Mouse (Mus musculus) lung, postnatal 14 days (tissue): ENCODE data around the gene Rtn4.
"Not testable (repeated sequence)": the region's sequence is repeated elsewhere in the genome, so short reads cannot be mapped to it uniquely, and the experiment has no call there.

Experiments
- DNase-seq: peaks from one replicate; pipeline ENCODE4 v3.0.0; 2021

The Rtn4 gene

GRCm38 (mm10) chr11:29714789-29715188, 22.0 kb downstream of the Rtn4 start:
- DNase-seq, result peak; percentile 35

- no peak for DNase-seq
Measured at GRCm38 (mm10) chr11:29715499-29715898, 22.8 kb downstream of the Rtn4 start.

- DNase-seq, result peak; percentile 4
Measured at GRCm38 (mm10) chr11:29718541-29718940, 25.8 kb downstream of the Rtn4 start.

GRCm38 (mm10) chr11:29719597-29719996, 26.9 kb downstream of the Rtn4 start:
- DNase-seq, result no peak

GRCm38 (mm10) chr11:29724213-29724612, 31.5 kb downstream of the Rtn4 start:
- DNase-seq, result no peak

- no peak for DNase-seq
Measured at GRCm38 (mm10) chr11:29725167-29725566, 32.4 kb downstream of the Rtn4 start.

GRCm38 (mm10) chr11:29725610-29726009, 32.9 kb downstream of the Rtn4 start:
- DNase-seq, result no peak

GRCm38 (mm10) chr11:29727901-29728300, 35.2 kb downstream of the Rtn4 start:
- DNase-seq, result no peak

- DNase-seq, result no peak
Measured at GRCm38 (mm10) chr11:29739752-29740151, 47.0 kb downstream of the Rtn4 start.

- no peak for DNase-seq
Measured at GRCm38 (mm10) chr11:29744760-29745430, 52.1 kb downstream of the Rtn4 start.

GRCm38 (mm10) chr11:29745513-29745912, 52.8 kb downstream of the Rtn4 start:
- no peak for DNase-seq

- no peak for DNase-seq
Measured at GRCm38 (mm10) chr11:29746203-29746602, 53.5 kb downstream of the Rtn4 start.

- no peak for DNase-seq
Measured at GRCm38 (mm10) chr11:29747365-29747764, 54.6 kb downstream of the Rtn4 start.

- DNase-seq, result no peak
Measured at GRCm38 (mm10) chr11:29747881-29748280, 55.1 kb downstream of the Rtn4 start.

- DNase-seq, result no peak
Measured at GRCm38 (mm10) chr11:29748750-29749467, 56.2 kb downstream of the Rtn4 start.

GRCm38 (mm10) chr11:29749468-29749829, 56.7 kb downstream of the Rtn4 start:
- no peak for DNase-seq

GRCm38 (mm10) chr11:29751013-29751412, 58.3 kb downstream of the Rtn4 start:
- DNase-seq, result no peak

GRCm38 (mm10) chr11:29751648-29752611, 59.2 kb downstream of the Rtn4 start:
- DNase-seq, result no peak

- not testable (repeated sequence) for DNase-seq
Measured at GRCm38 (mm10) chr11:29756007-29756406, 63.3 kb downstream of the Rtn4 start.

- no peak for DNase-seq
Measured at GRCm38 (mm10) chr11:29758617-29759016, 65.9 kb downstream of the Rtn4 start.

- no peak for DNase-seq
Measured at GRCm38 (mm10) chr11:29761387-29761786, 68.6 kb downstream of the Rtn4 start.

- no peak for DNase-seq
Measured at GRCm38 (mm10) chr11:29762768-29763167, 70.0 kb downstream of the Rtn4 start.

GRCm38 (mm10) chr11:29765063-29765462, 72.3 kb downstream of the Rtn4 start:
- no peak for DNase-seq
